Mouse (Mus musculus): Measurements from ENCODE around the gene Phrf1.

DNA sequence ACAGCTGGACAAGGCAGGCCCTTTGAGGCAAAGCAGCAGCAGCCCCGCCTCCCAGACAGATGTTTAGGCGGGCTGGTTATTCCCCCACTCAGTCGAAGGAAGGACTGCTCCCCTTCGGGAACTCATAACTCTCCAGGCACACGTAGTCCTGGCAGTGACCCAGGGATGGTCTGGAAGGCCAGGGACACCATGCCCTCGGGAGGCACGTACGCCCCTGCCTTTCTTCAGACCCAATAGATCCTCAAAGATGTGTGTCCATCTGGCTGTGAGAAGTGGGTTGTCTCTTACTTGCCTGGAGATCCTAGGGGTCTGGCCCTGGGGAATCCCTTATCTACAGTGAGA is 6.5 kb upstream of the Phrf1 start:
- TF ChIP-seq POLR2A (IDR thresholded peaks at IDR 0.05; ENCODE audit: insufficient read length, low read depth) (peak; percentile 62), MYOD1 (IDR thresholded peaks at IDR 0.05; ENCODE audit: control insufficient read depth in 1 of 3, insufficient read length in 2 of 3, low read depth in 2 of 3) (no peak), SRF (IDR thresholded peaks at IDR 0.05; ENCODE audit: control insufficient read depth, insufficient read length, low read depth) (no peak), USF1 (IDR thresholded peaks at IDR 0.05; ENCODE audit: low read depth) (no peak), MAX (IDR thresholded peaks at IDR 0.05; ENCODE audit: low read depth) (no peak)

All from myocyte (in vitro differentiated cells).